Mouse (Mus musculus): ENCODE measurements around the gene Srbd1. TPM values are rescaled to one million over a fixed set of nuclear protein-coding genes. Genes with fewer than 3 reads are reported as not detected.

Srbd1 gene
- 9.0 and 12.4 TPM in 2 replicates for polyA plus RNA-seq (2015; fragmentation: Nextera tagmentation; extraction: Ambion mirVana)

GRCm38 (mm10) chr17:86145079-86145951, at the start of gene Srbd1:
Srbd1 (minus strand) TSS chr17:86145175.
- peak; percentile 80 for DNase-seq
- H3K4me1 ChIP-seq (replicated peaks) = peaks cover 34% of the 10 kb centered on the region
- WGBS (ENCODE audit: insufficient replicate concordance) = 3% methylated on average over 45 of the region's 45 CpGs
- peak within 1 kb of the TSS; percentile 89 for H3K9ac ChIP-seq
- H3K27me3 ChIP-seq = no peaks in the 10 kb centered on the region
- no peaks in the 10 kb centered on the region for H3K9me3 ChIP-seq (replicated peaks)
- peak within 1 kb of the TSS; percentile 91 for H3K4me3 ChIP-seq (replicated peaks)
- H3K4me2 ChIP-seq = peak within 1 kb of the TSS; percentile 80
- peak; percentile 95 for ATAC-seq (ENCODE audit: low read depth)
- H3K36me3 ChIP-seq = peaks cover 6% of the 10 kb centered on the region
- peak within 1 kb of the TSS; percentile 77 for H3K27ac ChIP-seq

GRCm38 (mm10) chr17:86193979-86194378, 49.0 kb upstream of the Srbd1 start:
- H3K27ac ChIP-seq = no peak overlapping the region
- no peaks in the 10 kb centered on the region for H3K36me3 ChIP-seq
- WGBS (ENCODE audit: insufficient replicate concordance) = 72% methylated on average over 6 of the region's 6 CpGs
- ATAC-seq (ENCODE audit: low read depth) = no peak
- no peaks in the 10 kb centered on the region for H3K9me3 ChIP-seq (replicated peaks)
- no peak overlapping the region for H3K4me3 ChIP-seq (replicated peaks)
- H3K4me1 ChIP-seq (replicated peaks) = peaks cover 3% of the 10 kb centered on the region; the same call in 1 of the 2 replicates
- no peaks in the 10 kb centered on the region for H3K27me3 ChIP-seq
- H3K9ac ChIP-seq = no peak overlapping the region
- no peak overlapping the region for H3K4me2 ChIP-seq
- no peak for DNase-seq

GRCm38 (mm10) chr17:86187777-86188176, 42.8 kb upstream of the Srbd1 start:
- Histone ChIP-seq H3K4me2 (peak overlapping the region; percentile 23), H3K27me3 (no peaks in the 10 kb centered on the region), H3K4me1 (replicated peaks) (peaks cover 38% of the 10 kb centered on the region), H3K27ac (0 out of 2 replicates have a peak overlapping the region, but pooled peaks have one; percentile 47), H3K9ac (no peak overlapping the region), H3K9me3 (replicated peaks) (no peaks in the 10 kb centered on the region), H3K4me3 (replicated peaks) (no peak overlapping the region), H3K36me3 (no peaks in the 10 kb centered on the region)
- ATAC-seq (ENCODE audit: low read depth) (peak; percentile 30; the same call in 1 of the 2 replicates), DNase-seq (no peak)
- 24% methylated on average over 1 of the region's 1 CpGs for WGBS (ENCODE audit: insufficient replicate concordance)

GRCm38 (mm10) chr17:86185584-86185983, 40.6 kb upstream of the Srbd1 start:
- ATAC-seq (ENCODE audit: low read depth) (peak; percentile 88), DNase-seq (peak; percentile 36)
- H3K9ac ChIP-seq = no peak overlapping the region
- H3K27me3 ChIP-seq = no peaks in the 10 kb centered on the region
- H3K4me2 ChIP-seq = peak overlapping the region; percentile 41
- peaks cover 38% of the 10 kb centered on the region for H3K4me1 ChIP-seq (replicated peaks)
- WGBS (ENCODE audit: insufficient replicate concordance) = 3% methylated on average over 7 of the region's 7 CpGs
- no peaks in the 10 kb centered on the region for H3K9me3 ChIP-seq (replicated peaks)
- no peak overlapping the region for H3K27ac ChIP-seq
- H3K4me3 ChIP-seq (replicated peaks) = no peak overlapping the region; the same call in 1 of the 2 replicates
- no peaks in the 10 kb centered on the region for H3K36me3 ChIP-seq

- no peaks in the 10 kb centered on the region for H3K9me3 ChIP-seq (replicated peaks)
- ATAC-seq (ENCODE audit: low read depth) = no peak
- no peak overlapping the region for H3K9ac ChIP-seq
- 11% methylated on average over 9 of the region's 9 CpGs for WGBS (ENCODE audit: insufficient replicate concordance)
- H3K36me3 ChIP-seq = no peaks in the 10 kb centered on the region
- peak overlapping the region; percentile 41 for H3K4me2 ChIP-seq
- no peak for DNase-seq
- H3K27me3 ChIP-seq = no peaks in the 10 kb centered on the region
- H3K4me3 ChIP-seq (replicated peaks) = no peak overlapping the region
- H3K27ac ChIP-seq = no peak overlapping the region
- H3K4me1 ChIP-seq (replicated peaks) = peaks cover 38% of the 10 kb centered on the region
Observed at GRCm38 (mm10) chr17:86184552-86185209, 39.7 kb upstream of the Srbd1 start.

GRCm38 (mm10) chr17:86183788-86184187, 38.8 kb upstream of the Srbd1 start:
- no peaks in the 10 kb centered on the region for H3K27me3 ChIP-seq
- no peak for DNase-seq
- no peaks in the 10 kb centered on the region for H3K36me3 ChIP-seq
- ATAC-seq (ENCODE audit: low read depth) = no peak
- 17% methylated on average over 2 of the region's 2 CpGs for WGBS (ENCODE audit: insufficient replicate concordance)
- H3K9me3 ChIP-seq (replicated peaks) = no peaks in the 10 kb centered on the region
- no peak overlapping the region for H3K27ac ChIP-seq
- no peak overlapping the region for H3K4me3 ChIP-seq (replicated peaks)
- H3K9ac ChIP-seq = no peak overlapping the region
- peaks cover 38% of the 10 kb centered on the region for H3K4me1 ChIP-seq (replicated peaks)
- no peak overlapping the region for H3K4me2 ChIP-seq

GRCm38 (mm10) chr17:86176722-86177121, 31.7 kb upstream of the Srbd1 start:
- Histone ChIP-seq H3K4me2 (no peak overlapping the region), H3K4me3 (replicated peaks) (no peak overlapping the region), H3K27ac (no peak overlapping the region), H3K4me1 (replicated peaks) (no peaks in the 10 kb centered on the region), H3K9ac (no peak overlapping the region), H3K36me3 (no peaks in the 10 kb centered on the region; the same call in 1 of the 2 replicates), H3K27me3 (no peaks in the 10 kb centered on the region), H3K9me3 (replicated peaks) (no peaks in the 10 kb centered on the region)
- WGBS (ENCODE audit: insufficient replicate concordance) = 42% methylated on average over 7 of the region's 7 CpGs
- ATAC-seq (ENCODE audit: low read depth) (no peak), DNase-seq (no peak)

GRCm38 (mm10) chr17:86175516-86175915, 30.5 kb upstream of the Srbd1 start:
- Histone ChIP-seq H3K4me3 (replicated peaks) (no peak overlapping the region), H3K27me3 (peaks cover 1% of the 10 kb centered on the region), H3K36me3 (no peaks in the 10 kb centered on the region; the same call in 1 of the 2 replicates), H3K4me1 (replicated peaks) (peaks cover 1% of the 10 kb centered on the region), H3K27ac (no peak overlapping the region), H3K4me2 (no peak overlapping the region), H3K9me3 (replicated peaks) (no peaks in the 10 kb centered on the region), H3K9ac (no peak overlapping the region)
- WGBS (ENCODE audit: insufficient replicate concordance) = 60% methylated on average over 9 of the region's 9 CpGs
- DNase-seq = no peak
- ATAC-seq (ENCODE audit: low read depth) = no peak

- Histone ChIP-seq H3K36me3 (no peaks in the 10 kb centered on the region; the same call in 1 of the 2 replicates), H3K9ac (no peak overlapping the region), H3K4me1 (replicated peaks) (peaks cover 39% of the 10 kb centered on the region), H3K4me2 (peak overlapping the region; percentile 96; the same call in 1 of the 2 replicates), H3K27me3 (peaks cover 44% of the 10 kb centered on the region), H3K27ac (no peak overlapping the region), H3K4me3 (replicated peaks) (no peak overlapping the region), H3K9me3 (replicated peaks) (no peaks in the 10 kb centered on the region)
- no peak for DNase-seq
- 43% methylated on average over 9 of the region's 9 CpGs for WGBS (ENCODE audit: insufficient replicate concordance)
- no peak for ATAC-seq (ENCODE audit: low read depth)
Observed at GRCm38 (mm10) chr17:86170164-86170958, 25.4 kb upstream of the Srbd1 start.

- WGBS (ENCODE audit: insufficient replicate concordance) = 35% methylated on average over 6 of the region's 6 CpGs
- ATAC-seq (ENCODE audit: low read depth) (no peak), DNase-seq (no peak)
- Histone ChIP-seq H3K4me2 (peak overlapping the region; percentile 96), H3K9me3 (replicated peaks) (no peaks in the 10 kb centered on the region), H3K9ac (peak overlapping the region; percentile 82; the same call in 1 of the 2 replicates), H3K27me3 (peaks cover 44% of the 10 kb centered on the region), H3K36me3 (no peaks in the 10 kb centered on the region; the same call in 1 of the 2 replicates), H3K4me3 (replicated peaks) (peak overlapping the region; percentile 75), H3K27ac (no peak overlapping the region), H3K4me1 (replicated peaks) (peaks cover 45% of the 10 kb centered on the region)
Observed at GRCm38 (mm10) chr17:86169092-86169491, 24.1 kb upstream of the Srbd1 start.

Measured in liver, embryonic 13.5 days (tissue).